Mouse (Mus musculus): ENCODE results near the gene Gpr15.

Gpr15 gene

DNA sequence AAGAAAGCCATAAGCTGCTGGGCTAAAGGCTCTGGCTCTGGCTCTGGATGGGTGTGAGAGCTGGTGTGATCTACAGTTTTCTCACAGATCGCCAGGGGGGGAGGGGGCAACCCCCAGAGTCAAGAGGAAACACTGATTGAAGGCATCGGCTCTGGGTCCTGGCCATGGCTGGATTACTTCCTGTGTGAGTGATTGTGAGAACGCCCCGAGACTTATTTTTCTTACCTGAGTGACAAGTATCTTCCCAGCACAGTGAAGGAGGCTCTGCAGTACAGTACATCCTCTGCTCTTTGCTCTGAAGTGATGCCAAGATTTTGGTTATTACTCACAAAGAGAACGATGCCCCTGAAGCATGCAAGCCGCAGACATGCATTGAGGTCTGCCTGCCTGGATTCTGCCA, 17.1 kb downstream of the Gpr15 start:
- DNase-seq: no peak

DNA sequence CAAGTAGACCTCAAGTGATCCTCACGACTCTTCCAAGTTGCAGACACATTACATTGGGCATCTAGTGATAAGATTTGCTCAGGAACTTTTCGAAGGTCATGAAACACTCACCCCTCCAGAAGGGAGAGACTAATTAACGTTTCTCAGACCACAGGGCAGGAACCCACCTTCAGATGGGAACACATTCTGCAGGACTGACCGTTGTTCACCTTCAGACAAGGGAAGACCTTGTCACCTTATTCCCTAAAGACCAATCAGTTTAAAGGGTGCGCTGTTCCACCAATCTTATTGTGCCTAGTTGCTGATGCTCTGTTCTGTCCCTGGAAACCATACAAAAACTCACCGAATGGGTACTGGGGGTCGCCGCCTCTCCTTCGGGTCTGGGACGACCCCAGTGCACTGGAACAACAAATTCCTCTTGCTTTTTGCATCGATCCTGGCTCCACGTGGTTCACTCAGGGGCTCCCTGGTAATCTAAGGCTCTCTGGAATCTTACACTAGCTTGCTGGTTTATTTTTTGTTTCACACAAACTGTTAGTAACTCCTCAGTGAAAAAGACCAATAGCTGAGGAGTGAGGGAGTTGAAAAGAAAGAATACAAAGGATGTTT, 17.9 kb downstream of the Gpr15 start:
- no peak for DNase-seq

DNA sequence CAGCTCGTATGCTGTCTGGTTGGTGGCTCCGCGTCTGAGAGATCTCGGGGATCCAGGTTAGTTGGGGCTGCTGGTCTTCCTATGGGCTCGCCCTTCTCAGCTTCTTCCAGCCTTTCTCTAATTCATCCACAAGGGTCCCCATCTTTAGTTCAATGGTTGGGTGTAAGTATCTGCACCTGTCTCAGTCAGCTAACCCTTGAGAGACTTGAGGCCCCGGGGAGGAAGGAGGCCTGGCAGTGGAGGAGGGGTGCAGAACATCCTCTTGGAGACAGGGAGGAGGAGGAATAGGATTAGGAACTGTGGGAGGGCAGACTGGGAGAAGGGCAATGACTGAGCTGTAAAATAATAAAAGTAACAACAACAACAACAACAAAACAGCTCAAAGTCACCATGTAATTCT, 18.7 kb downstream of the Gpr15 start:
- no peak for DNase-seq

DNA sequence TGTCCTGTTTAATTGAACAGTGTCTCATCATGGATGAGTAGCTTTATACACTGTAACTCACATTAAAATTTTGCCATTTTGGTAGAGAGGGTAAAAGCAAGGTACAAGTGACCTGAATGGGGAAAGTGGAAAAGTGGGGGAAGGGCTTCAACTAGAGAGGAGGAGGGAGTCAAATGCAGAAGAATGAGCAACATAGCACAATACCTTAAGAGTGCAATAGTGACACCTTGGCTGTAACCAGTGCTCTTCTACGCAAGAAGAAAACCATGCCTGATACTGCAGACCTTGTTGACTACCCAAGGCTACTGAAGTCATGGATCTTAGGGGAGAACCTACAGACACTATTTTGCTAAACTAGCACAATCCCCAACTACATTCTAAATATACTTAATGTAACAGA, 21.6 kb downstream of the Gpr15 start:
- DNase-seq: no peak

DNA sequence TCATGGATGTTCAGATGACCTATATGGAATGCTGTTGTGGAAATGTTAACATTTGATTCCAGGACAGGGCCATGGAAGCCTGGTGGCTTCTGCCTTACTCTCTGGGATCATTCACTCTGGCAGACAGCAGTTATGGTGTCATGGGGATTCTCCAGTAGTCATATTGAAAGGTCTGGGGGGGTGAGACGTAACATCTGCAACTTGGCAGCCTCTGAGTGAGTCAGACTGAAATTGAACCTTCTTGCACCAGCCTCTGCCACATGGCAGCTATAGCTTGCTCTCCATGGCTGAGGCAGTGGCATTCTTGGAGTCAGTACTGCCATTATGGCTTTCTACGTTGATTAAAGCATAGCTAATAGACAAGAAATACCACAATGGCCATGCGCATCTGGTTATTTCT, 22.1 kb downstream of the Gpr15 start:
- DNase-seq: no peak

DNA sequence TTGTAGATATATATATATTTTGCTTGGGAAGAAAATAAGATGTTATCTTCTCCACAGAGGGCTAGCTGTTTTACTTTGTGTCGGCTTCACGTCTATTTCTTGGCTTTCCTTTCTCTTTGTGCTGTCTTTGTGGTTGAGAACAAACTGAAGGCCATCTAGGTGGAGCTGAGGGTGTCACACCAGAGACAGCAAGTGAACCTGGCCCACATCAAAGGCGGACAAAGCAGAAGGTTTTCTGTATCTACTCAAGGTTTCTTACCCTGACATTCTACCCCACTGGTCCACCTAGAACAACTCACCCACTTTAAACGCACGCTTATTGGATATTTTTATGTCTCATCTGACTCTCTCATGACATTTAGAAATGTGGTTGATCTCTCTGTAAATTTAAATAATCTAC, 24.8 kb downstream of the Gpr15 start:
- no peak for DNase-seq

DNA sequence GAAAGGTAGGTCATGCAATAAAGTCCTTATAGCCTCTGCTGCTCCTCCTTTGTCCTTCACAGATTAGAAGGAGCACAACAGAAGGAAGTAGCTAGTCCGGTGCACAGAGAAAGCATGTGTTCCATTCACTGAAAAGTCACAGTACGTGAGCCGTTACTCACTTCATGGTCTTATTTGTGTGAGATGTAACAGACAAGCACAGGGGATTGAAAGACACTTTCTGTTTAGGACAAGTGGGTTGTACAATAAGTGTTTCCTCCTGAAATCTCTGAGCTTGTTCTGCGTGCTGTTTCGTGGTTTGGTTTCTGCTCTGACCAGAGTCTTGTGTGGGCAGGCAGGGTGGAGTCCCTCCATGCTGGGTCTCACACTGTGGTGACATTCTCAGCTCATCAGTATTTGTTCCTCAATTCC, 28.5 kb downstream of the Gpr15 start:
- DNase-seq: no peak

DNA sequence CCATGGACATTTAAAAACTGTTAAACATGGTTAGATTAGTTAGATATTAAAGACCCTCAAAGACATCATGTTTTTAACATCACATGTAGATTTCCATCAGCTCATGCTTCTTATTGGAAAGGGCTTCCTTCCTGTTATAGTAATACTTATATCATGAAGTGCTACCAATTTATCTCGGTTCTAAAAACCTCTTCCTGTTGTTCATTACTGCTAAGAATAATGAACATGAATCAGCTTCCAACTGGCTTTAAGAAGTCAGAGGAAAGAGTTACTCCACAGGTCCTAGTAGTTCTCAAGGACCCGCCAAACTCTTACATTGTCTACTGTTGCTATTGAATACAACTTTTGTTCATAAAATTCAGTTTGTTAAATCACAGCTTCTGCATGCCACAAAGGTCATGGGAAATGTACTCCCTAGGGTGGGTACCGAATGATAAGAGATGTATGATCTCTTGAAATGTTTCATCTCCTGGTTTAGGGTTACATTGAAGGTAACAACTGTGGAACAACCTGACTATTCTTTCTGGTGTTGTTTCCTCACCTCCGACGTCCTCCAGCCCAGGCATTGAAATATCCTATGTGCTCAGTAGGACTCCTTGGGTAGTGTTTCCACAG, 29.2 kb downstream of the Gpr15 start:
- DNase-seq: no peak

DNA sequence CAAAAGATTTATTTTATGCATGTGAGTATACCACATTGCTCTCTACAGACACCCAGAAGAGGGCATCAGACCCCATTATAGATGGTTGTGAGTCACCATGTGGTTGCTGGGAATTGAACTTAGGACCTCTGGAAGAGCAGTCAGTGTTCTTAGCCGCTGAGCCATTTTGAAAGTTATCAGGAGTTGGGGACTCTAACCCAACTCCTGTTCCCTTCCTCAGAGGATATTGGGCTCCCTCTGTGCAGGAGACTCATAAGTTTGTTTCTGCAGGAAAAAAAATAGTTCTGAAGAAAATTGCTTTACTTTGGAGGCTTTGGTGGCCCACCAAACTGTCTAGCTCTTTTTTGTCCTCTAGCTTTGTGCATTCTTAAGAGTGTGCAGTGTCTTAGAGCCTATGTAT, 30.3 kb downstream of the Gpr15 start:
- no peak for DNase-seq

DNA sequence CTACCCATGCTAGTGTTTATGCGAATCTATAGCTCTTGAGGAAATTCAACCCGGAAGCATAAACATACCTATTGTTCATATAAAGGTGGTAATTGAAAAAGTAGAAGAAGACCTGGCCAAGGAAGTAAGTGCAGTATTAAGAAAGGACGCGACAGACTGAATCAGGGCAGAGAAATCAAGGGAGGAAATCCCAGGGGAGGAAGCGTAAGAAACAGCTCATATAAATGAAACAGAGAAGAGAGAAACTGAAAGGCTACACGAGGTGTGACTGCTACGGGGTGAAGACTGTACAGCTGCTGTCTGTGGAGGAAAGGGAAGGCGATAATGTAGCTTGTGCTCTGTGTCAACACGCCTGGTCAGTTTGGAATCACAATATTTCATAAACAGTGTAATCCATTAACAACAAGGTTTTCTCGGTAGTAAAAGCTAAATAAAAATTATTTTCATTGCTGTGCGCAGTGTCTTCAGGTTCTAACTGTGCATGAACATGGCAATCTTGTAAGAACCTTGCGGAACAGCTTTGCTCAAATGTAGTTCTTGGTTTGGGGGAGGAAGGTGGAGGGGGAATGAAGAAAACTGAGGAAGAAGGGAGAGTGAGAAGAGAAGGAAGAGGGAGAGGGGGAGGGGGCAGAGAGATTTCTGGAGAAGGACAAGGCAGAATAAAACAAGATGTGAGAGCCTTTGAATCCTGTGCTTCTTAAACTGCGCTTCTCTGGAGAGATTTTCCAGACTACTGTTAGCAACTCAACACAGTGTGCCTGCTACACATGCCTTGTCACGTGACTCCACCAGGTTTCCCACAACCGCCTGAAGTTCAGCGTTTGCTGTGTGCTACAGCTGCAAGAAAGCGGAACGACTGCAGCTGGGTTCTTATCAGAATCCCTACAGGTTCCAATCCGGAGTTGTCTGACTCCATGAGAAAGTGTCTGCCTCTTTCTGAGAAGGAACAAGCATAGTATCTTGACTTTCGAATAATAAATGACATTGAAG, 33.0 kb downstream of the Gpr15 start:
- DNase-seq: no peak

DNA sequence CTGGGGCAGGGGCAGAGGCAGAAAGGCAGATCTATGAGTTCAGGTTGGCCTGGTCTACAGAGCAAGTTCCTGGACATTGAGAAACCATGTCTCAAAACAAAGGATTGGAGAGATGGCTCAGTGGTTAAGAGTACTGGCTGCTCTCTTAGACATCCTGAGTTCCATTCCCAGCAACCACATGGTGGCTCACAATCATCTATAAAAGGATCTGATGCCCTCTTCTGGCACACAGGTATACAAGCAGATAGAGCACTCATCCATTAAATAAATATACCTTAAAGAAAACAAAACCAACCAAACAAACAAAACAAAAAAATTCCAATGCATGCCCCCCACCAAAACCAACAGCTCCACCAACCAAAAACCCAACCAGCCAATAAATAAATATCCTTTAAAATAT, 34.3 kb downstream of the Gpr15 start:
- DNase-seq: no peak

DNA sequence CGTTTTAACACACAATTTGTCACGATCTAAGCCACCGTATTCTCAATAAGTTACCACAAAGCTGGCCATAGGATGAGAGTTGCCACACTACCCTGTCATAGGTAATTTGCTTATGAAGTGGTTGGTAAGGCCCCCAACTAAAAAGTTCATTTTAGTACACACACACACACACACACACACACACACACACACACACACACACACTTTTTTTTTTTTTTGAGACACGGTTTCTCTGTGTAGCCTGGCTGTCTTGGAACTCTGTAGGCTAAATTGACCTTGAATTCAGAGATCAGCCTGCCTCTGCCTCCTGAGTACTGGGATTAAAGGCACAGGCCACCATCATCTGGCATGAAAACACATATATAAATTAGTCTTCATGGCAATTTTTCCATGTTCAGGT, 35.0 kb downstream of the Gpr15 start:
- no peak for DNase-seq

DNA sequence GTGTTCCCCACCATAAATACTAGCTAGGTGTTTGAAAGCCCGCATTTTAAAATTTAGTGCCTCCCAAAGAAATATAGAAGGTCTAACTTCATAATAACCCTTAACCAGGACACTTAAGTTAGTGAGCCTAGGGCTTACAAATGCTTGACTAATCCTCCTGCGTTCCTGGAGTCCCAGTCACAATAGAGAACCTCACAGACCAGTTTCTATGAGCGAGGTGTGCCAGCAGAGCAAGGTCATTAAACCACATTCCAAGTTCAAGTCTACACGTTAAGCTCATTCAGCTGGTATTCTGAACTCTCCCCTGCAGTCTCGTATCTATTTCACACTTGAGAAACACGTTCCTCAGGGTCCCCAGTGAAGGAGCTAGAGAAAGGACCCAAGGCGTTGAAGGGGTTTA, 36.0 kb downstream of the Gpr15 start:
- no peak for DNase-seq

DNA sequence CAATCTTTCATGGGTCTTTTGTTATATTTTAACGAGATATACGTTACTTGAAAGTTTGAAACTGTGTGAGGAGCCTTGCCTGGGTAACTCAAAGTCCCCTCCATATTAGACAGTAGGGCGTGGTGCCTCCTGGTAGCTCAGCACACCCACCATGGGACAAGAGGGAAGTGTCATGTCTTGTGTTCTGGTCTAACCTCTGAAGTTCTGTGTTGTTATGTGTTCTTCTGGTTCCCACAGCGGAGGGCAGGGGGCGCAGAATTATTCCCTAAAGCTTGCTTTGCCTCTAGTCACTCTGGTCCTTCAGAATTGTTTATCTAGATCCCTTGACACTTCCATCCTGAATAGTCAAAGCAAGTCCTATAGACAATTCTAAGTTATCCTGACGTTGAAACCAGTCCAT, 36.8 kb downstream of the Gpr15 start:
- DNase-seq: no peak

DNA sequence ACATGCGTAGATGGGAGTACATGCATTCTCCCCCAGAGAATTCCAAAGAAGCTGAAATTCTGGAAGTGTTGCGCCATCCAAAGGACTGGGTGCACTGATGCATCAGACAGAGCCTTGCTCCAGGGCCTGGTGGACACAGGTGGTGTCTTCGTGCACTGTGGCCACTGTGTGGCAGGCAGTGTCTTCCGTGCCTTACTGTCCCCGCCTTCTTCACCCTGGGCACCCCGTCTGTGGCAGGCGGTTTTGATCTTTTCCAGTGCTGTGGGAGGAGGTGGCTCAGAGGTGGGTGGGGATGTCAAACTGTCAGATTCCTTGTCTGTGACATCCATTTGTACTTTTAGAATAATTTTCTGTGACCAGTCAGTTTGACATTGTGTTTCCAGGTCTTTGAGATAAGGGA, 40.2 kb downstream of the Gpr15 start:
- no peak for DNase-seq

DNA sequence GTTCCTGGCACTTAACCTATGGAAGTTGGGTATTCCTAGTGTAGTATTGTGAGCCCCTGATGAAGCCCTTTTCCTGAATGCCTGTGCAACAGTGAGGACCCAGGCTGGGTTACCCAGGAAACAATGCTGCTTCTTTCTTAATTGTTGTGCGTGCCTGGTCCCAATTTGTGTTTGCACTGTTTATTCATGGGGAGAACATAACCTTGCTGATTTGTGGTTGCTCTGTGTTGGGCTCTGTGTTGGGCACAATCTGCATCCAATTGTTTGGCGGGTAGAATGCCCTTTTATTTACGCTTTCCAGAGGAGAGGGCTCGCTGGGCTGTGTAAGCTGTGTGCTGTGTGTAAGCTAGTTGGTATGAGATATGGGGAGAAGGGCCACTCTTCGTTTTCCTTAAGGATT, 41.4 kb downstream of the Gpr15 start:
- no peak for DNase-seq

DNA sequence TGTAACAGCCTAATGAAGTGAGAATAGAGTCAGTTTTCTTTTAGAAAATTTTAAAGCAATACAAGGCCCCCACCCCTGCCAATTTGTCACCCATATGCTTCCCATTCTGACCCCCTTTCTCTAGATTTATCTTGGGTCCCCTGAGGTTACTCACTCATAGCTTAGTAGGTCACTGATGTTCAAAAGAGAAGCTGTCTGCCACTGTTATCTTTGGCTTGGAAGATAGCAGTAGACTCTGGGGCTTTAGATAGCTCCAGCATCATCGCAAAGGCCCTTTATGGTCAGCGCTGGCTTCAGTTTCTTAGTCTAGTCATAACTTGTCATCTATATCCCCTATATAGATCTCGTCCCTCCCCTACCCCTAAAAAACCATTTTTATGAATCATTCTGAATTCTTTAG, 42.2 kb downstream of the Gpr15 start:
- DNase-seq: no peak

DNA sequence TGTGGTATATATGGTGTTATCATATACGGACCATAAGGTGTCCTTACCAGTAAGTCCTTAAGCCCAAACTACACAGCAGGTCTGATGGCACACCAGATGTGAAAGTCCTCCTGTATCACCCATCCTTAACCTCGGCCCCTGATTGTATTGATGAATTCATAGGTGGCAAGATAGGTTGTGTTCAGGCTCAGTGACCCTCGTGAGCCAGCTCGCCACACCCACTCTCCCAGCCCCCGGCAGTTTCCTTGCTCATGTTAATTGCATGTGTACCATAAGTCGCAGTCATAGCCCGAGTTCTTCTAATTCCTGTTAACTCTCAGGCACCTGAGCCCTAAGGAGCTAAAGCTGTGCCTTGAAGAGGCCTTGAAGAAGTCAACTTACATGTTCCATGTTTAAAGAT, 42.7 kb downstream of the Gpr15 start:
- DNase-seq: no peak

DNA sequence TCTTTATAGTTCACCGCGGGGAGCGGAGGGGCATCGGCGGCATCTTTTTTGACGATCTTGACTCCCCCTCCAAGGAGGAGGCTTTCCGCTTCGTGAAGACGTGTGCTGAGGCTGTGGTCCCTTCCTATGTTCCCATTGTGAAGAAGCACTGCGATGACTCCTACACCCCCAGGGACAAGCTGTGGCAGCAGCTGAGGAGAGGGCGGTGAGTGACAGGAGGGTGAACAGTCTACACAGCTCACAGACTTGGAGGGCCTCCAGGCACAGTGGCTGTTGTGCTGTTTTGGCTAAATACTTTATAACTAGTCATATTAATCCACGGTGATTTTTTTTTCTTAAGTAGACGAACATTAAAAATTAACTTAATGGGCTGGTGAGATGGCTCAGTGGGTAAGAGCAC, 43.6 kb downstream of the Gpr15 start:
- peak; percentile 46 for DNase-seq

DNA sequence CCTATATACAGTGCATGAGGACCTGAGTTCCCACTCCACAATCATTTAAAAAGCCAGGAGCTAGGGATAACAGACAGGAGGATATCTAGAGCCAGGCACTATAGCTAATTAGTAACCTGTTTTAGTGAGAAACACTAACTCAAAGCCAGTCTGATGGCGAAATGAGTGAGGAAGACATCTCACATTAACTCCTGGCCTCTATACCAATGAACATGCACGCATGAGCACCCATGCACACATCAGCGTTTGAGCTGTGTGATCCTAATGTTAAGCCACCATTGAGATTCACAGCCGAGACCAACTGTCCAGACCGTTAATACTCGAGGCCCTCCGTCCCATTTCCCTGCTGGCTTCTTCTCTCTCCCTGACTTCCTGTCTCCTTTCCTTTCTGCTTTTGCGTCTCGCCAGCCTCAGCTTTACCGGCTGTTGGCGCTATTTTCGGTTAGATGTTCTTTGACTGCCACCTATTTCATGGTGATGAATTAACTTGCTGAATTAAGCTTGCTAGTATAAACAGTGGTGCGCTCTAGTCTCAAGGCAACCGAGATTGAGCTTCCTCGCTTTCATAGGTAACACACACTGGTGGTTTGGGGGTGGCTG, 45.0 kb downstream of the Gpr15 start:
- DNase-seq: peak; percentile 47

DNA sequence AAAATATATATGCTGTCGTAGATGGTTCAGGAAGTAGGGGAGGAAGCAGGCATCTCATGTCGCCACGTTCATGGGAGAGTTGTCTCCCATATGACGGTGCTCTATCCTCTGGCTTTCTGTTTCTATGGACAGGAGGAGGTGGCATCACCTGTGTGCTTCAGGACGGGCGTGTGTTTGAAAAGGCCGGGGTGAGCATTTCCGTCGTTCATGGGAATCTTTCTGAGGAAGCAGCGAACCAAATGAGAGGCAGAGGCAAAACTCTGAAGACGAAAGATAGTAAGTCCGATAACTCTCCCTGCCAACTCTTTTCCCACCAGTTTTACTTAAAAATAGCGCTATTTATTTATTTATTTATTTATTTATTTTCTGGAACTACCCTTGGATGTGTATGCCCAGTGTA, 46.5 kb downstream of the Gpr15 start:
- DNase-seq: no peak

DNA sequence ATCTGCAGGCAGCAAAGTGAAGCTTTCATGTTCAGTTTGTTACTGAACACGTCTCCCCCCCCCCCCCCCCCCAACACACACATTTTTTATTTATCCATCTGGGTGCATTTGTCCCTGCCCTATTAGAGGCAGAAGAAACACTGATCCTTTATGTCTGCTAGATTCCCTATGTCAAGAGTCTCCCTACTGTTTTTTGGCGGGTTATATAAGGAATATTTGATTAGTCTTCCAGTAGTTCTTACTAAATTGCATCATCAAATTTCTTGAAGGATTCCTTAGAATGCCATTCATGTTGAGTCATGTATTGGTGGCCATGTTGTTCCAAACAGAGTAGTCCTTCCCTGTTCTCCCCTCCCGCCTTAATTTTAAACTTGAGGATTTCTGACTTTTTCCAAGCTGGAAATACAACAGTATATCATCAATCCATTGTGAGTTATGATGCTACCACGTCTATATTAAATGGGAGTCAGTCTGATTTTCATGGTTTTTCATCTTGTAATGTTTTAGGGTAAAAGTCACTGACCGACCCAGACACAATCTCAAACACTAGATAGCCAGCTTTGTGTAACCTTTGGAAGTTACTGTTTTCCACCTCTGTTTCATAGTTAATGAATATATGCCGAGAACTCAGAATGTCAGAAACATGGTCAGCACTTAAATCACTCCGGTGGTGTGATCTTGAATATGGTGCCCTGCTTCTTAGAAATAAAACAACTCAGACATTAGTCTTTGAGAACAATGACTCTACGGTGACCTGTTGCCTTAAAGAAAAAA, 47.5 kb downstream of the Gpr15 start:
- no peak for DNase-seq

DNA sequence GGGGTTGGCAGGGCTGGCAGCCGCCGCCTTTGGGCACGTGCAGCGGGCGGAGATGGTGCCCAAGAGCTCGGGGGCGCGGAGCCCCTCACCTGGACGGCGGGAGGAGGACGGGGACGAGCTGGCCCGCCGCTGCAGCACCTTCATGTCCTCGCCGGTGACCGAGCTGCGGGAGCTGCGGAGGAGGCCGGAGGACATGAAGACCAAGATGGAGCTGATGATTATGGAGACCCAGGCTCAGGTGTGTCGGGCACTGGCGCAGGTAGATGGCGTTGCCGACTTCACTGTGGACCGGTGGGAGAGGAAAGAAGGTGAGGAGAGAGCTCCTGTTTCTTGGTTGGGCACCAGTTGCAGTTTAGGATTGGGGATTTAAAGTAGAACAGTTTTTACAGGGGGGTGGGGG, 48.2 kb downstream of the Gpr15 start:
- peak; percentile 31 for DNase-seq
